9 mouse cellular contexts compared by ENCODE assay signal in the genomic region with DNA sequence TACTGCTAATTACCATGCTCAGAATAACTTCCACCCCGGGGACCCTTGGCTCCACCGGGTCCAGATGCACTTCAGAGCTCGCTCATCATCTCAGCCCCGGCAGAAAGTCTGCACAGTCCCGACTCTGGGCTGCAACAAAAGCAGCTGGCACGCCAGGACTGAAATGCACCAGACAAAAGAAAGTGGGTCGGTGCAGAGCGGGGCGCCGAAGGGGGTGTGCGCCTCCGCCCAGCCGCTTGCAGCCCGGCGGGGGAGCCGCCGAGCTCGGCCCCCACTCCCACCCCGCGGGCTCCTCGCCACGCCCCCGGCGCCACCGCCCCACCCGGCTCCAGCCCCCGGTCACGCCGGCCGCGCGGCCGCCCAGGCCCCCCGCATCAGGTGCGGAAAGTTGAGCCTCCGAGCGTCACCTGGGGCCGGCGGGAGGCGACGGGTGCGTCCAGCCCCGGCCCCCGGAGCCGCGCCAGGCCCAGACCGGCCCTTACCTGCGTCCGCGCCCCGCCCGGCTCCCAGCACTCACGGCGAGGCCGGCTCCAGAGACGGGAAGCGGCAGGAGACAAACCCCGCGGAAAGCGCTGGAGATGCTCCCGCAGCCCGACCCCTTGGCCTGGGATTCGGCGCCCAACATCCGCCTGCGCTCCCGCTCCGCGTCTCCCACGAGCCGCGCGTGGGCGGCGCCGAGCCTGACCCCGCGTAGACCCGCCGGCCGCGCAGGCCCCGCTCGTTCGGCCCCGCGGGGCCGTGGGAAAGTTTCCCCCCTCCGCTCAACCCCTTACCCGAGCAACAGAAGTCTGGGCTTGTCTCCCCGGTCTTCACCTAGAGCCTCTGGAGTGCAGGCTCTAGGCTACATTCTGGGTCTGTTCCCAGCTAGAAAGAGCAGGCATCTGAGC. TPM values are rescaled to one million over a fixed set of nuclear protein-coding genes. Genes with fewer than 3 reads are reported as not detected.
DNase-seq lines count a peak whose midpoint lies in the region; ATAC-seq and TF ChIP-seq lines count a peak whose summit lies in the region.
"Had no signal": no experiment of that assay in that cellular context is flagged by ENCODE, and none has a peak within 500 bp of the region (broad histone marks: within the 10 kb centered on the region; RNA-seq: fewer than 3 reads in every experiment).

No protein-coding gene starts in this region.

- no peaks in the 10 kb centered on the region for H3K9me3 ChIP-seq in heart, embryonic 12.5 days (replicated peaks)
- H3K9me3 ChIP-seq in kidney, embryonic 15.5 days (replicated peaks), result no peaks in the 10 kb centered on the region
- H3K9me3 ChIP-seq in midbrain, embryonic 14.5 days (ENCODE audit: control insufficient read depth, low read length), result no peaks in the 10 kb centered on the region

- peaks cover 17% of the 10 kb centered on the region; the same call in 1 of the 2 replicates for H3K27me3 ChIP-seq in heart, embryonic 12.5 days (replicated peaks)
- H3K27me3 ChIP-seq in kidney, embryonic 15.5 days, result no peaks in the 10 kb centered on the region
- H3K27me3 ChIP-seq in midbrain, embryonic 14.5 days (ENCODE audit: control insufficient read depth, insufficient read depth, low read length), result no peaks in the 10 kb centered on the region
- H3K27me3 ChIP-seq in testis, adult 2 months (ENCODE audit: control insufficient read depth, insufficient read depth, low read length), result no peaks in the 10 kb centered on the region

- peaks cover 11% of the 10 kb centered on the region for H3K4me1 ChIP-seq in heart, embryonic 12.5 days (replicated peaks)
- H3K4me1 ChIP-seq in kidney, embryonic 15.5 days, result peaks cover 15% of the 10 kb centered on the region; the same call in 1 of the 2 replicates
- H3K4me1 ChIP-seq in midbrain, embryonic 14.5 days (ENCODE audit: control insufficient read depth, insufficient read depth, low read length), result peaks cover 16% of the 10 kb centered on the region
- H3K4me1 ChIP-seq in testis, adult 2 months (ENCODE audit: control insufficient read depth, insufficient read depth, low read length), result peaks cover 10% of the 10 kb centered on the region

- H3K4me3 ChIP-seq in heart, embryonic 12.5 days, result peak overlapping the region; percentile 74
- H3K4me3 ChIP-seq in kidney, embryonic 15.5 days (replicated peaks), result peak overlapping the region; percentile 87
- peak overlapping the region; percentile 88 for H3K4me3 ChIP-seq in midbrain, embryonic 14.5 days (replicated peaks; ENCODE audit: low read depth, low read length)
- peak overlapping the region; percentile 91 for H3K4me3 ChIP-seq in testis, adult 2 months (ENCODE audit: control insufficient read depth, low read depth, low read length)
- H3K4me3 ChIP-seq: myocyte had no signal

- TF ChIP-seq CTCF in testis, adult 2 months (IDR thresholded peaks at IDR 0.05; ENCODE audit: control insufficient read depth, insufficient read depth, insufficient replicate concordance, low read depth, low read length), result no peak

- DNase-seq in heart, adult 11 months, result peak; percentile 90
- no peak for DNase-seq in heart, adult 8-10 months (ENCODE audit: low spot score)
- peak; percentile 70 for DNase-seq in embryo, embryonic 9.5 days (ENCODE audit: extremely low spot score)
- DNase-seq in liver, result peak; percentile 30
- peak; percentile 81 for DNase-seq in midbrain, embryonic 14.5 days

- peak overlapping the region; percentile 85 for H3K9ac ChIP-seq in heart, embryonic 12.5 days
- peak overlapping the region; percentile 74 for H3K9ac ChIP-seq in kidney, embryonic 15.5 days
- H3K9ac ChIP-seq in midbrain, embryonic 14.5 days (replicated peaks; ENCODE audit: low read length), result peak overlapping the region; percentile 96

- H3K36me3 ChIP-seq in heart, embryonic 12.5 days, result no peaks in the 10 kb centered on the region
- H3K36me3 ChIP-seq in kidney, embryonic 15.5 days, result no peaks in the 10 kb centered on the region
- H3K36me3 ChIP-seq in midbrain, embryonic 14.5 days (ENCODE audit: control insufficient read depth, insufficient read depth, low read length), result no peaks in the 10 kb centered on the region
- H3K36me3 ChIP-seq in testis, adult 2 months (ENCODE audit: control insufficient read depth, insufficient read depth, low read length), result no peaks in the 10 kb centered on the region

- ATAC-seq in heart, embryonic 12.5 days (ENCODE audit: insufficient number of reproducible peaks, low FRiP score), result peak; percentile 77
- ATAC-seq in kidney, embryonic 15.5 days (replicated peaks; ENCODE audit: low FRiP score), result peak; percentile 92
- ATAC-seq in midbrain, embryonic 14.5 days (ENCODE audit: low FRiP score, low TSS enrichment), result peak; percentile 87

- peak; percentile 17; the same call in 1 of the 2 replicates for TF ChIP-seq POLR2A in testis, adult 2 months (IDR thresholded peaks at IDR 0.05; ENCODE audit: control insufficient read depth, low read depth, low read length)

- WGBS in heart, embryonic 12.5 days, result 1% methylated on average over 78 of the region's 91 CpGs
- WGBS in kidney, embryonic 15.5 days, result under 1% methylated on average over 76 of the region's 91 CpGs
- WGBS in midbrain, embryonic 14.5 days, result under 1% methylated on average over 88 of the region's 91 CpGs

- H3K27ac ChIP-seq in heart, embryonic 12.5 days (ENCODE audit: poor library complexity, severe bottlenecking), result no peak overlapping the region
- H3K27ac ChIP-seq in kidney, embryonic 15.5 days, result peak overlapping the region; percentile 74
- peak overlapping the region; percentile 81 for H3K27ac ChIP-seq in midbrain, embryonic 14.5 days (replicated peaks; ENCODE audit: low read depth, low read length)
- H3K27ac ChIP-seq in testis, adult 2 months (ENCODE audit: control insufficient read depth, insufficient read depth, low read depth, low read length), result peak overlapping the region; percentile 32

- peak overlapping the region; percentile 98 for H3K4me2 ChIP-seq in heart, embryonic 12.5 days
- H3K4me2 ChIP-seq in kidney, embryonic 15.5 days, result peak overlapping the region; percentile 92
- peak overlapping the region; percentile 79 for H3K4me2 ChIP-seq in midbrain, embryonic 14.5 days (ENCODE audit: low read length)

RNA-seq across cellular contexts. Expression of a gene that starts 0.6 kb away (rescaled TPM):
- total RNA-seq in heart, adult 8-10 months (2022), result 1 to 10 TPM in 3 of 4 experiments, under 1 TPM in 1; 0.94 to 2.3 (median 1.5) TPM
- polyA plus RNA-seq in heart, embryonic 12.5 days (2016; fragmentation: Nextera tagmentation; extraction: Ambion mirVana), result 2.4 and 3.2 TPM in 2 replicates
- 6.1 and 6.9 TPM in 2 replicates for polyA plus RNA-seq in kidney, embryonic 15.5 days (2015; fragmentation: Nextera tagmentation; extraction: Ambion mirVana)
- polyA plus RNA-seq in midbrain, embryonic 14.5 days (2014; fragmentation: Nextera tagmentation; extraction: Ambion mirVana), result 34.5 and 35.7 TPM in 2 replicates
- 3.1 and 3.7 TPM in 2 replicates for polyA plus RNA-seq in testis, adult 2 months (2012; rRNA removed)
- polyA plus RNA-seq: myocyte had no signal
